Mouse (Mus musculus) activated CD4-positive, CD25-positive, alpha-beta regulatory T cell (primary cell): ENCODE results near the gene Pclaf. TPM values are rescaled to one million over a fixed set of nuclear protein-coding genes. Genes with fewer than 3 reads are reported as not detected.

ENCODE experiments used
- polyA plus RNA-seq, 2 experiments: library from polyadenylated mRNA; unstranded; fragments of 100-300 nt; shearing (Covaris generic); gene quantifications; one replicate each; pipeline ENCODE4 v1.2.1; 2017

Pclaf gene
- 10 to 100 TPM; 30.4 to 48.5 TPM for polyA plus RNA-seq

GRCm38 (mm10) chr9:65890143-65890628, at the start of gene Pclaf:
Gene Pclaf, plus strand, starts transcription at chr9:65890237.

GRCm38 (mm10) chr9:65908394-65909300, 18.6 kb downstream of the Pclaf start, which contains the start of the genes Trip4 and Csnk1g1:
Gene Trip4, minus strand, starts transcription at chr9:65908794.
Gene Csnk1g1, plus strand, starts transcription at chr9:65908924.

Other genes with a start within 250 kb of the Pclaf start
- gene Oaz2, start 222.2 kb upstream of the Pclaf start, polyA plus RNA-seq: 100 to 1,000 TPM in 1 of 2 experiments, 10 to 100 TPM in 1; 91.4 to 133 TPM
- 1 to 10 TPM; 3.4 to 5.0 TPM for gene Zfp609, start 62.7 kb upstream of the Pclaf start, polyA plus RNA-seq
- gene Trip4, start 18.6 kb downstream of the Pclaf start, polyA plus RNA-seq: 10 to 100 TPM; 31.2 to 56.7 TPM
- gene Csnk1g1, start 18.7 kb downstream of the Pclaf start, polyA plus RNA-seq: 10 to 100 TPM; 31.0 to 37.3 TPM
- 100 to 1,000 TPM; 349 to 508 TPM for gene Ppib, start 170.0 kb downstream of the Pclaf start, polyA plus RNA-seq
- 1 to 10 TPM; 1.4 to 1.7 TPM for gene Snx22, start 179.5 kb downstream of the Pclaf start, polyA plus RNA-seq
- 10 to 100 TPM; 99.2 to 99.4 TPM for gene Snx1, start 236.3 kb downstream of the Pclaf start, polyA plus RNA-seq
- gene Ciao2a, start 236.4 kb downstream of the Pclaf start, polyA plus RNA-seq: 100 to 1,000 TPM; 139 to 145 TPM